Mouse (Mus musculus): Measurements from ENCODE around the gene Lrch1.

The Lrch1 gene

DNA sequence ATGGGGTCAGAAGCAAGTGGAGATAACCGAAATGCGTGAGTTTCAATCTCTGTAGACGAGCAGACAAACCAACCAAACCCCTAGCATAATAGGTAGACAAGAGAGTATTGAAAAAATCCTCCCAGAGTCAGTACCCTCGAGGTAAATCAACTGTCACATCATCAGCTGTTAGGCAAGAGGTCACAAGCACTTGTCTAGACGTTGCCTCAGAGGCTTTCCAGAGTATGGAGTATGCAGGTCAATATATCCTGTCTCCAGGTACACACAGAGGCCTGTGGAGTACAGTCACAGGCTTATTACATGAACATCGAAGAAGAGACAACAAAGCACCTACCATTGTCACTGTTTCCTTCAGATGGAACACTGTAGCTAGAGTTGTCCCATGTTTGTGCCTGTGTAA, 154.9 kb downstream of the Lrch1 start:
- no peak for DNase-seq

GRCm38 (mm10) chr14:74790535-74790934, 157.1 kb downstream of the Lrch1 start:
- DNase-seq, result no peak

- DNase-seq, result no peak
Observed at GRCm38 (mm10) chr14:74788766-74789165, 158.9 kb downstream of the Lrch1 start.

GRCm38 (mm10) chr14:74787717-74788116, 160.0 kb downstream of the Lrch1 start:
- no peak for DNase-seq

DNA sequence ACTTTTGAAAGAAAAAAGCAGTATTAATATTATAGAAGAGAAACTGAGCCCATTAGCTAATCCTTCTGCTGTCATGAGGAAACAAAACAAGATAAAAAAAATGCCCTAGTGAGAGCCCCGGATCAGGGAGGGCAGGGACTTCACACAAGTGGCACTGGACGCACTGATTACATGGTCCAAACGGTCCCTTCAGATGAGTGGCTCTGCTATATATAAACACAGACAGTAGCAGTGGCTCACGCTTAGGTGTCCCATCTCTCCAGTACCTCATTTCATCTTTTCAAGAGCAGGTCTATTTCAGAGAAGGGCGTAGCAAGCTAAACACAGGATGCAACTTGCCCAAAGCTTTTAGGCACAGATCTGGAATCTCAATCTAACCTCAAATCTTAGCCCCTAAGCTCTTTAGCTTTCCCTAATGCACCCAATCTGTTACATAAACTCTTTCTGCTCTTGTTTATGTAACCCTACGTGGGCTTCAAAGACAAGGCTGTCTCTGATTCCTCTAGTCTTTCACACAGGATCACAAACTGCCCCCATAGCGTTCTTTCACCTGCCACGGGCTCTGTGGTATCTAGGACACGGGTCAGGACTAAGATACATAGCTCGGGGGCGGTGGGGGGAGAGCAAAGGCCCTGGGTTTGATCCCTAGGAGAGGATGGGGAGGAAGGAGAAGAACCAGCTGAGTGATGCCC, 163.3 kb downstream of the Lrch1 start:
- no peak for DNase-seq

- no peak for DNase-seq
Observed at GRCm38 (mm10) chr14:74774046-74774619, 173.5 kb downstream of the Lrch1 start.

- DNase-seq, result no peak
Observed at GRCm38 (mm10) chr14:74767892-74768291, 179.8 kb downstream of the Lrch1 start.

DNA sequence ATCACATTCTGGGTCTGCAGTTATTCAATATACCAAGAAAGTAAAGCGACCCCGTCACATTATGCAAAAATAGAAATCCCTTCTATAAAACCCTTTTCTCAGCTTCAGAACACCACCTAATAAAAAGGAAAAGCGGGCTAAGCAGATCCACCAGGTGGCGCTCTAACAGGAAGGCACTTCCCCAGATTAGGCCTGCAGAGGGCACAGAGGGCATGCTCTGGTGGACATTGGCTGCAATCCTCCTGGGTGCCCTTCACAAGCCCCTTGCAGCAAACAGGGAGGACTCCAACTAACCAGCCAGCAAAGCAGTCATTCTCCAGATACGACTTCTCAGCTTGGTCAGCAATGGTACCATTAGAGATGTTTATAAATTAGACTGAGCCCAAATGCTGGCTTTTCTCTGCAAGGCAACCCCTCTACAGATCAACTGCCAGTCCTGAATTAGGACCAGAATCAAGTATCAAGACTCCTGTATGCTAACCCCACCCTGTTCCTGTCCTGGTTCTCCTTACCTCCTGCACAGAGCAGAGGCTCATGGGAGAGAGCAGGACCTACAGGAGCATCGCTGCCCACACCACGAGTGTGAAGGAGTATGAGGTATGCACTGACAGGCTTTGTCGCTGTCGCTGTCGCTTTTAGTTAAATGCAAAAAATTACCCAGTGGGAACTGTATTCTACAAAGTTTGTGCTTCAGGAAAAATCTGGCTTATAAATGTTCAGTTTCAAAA, 183.3 kb downstream of the Lrch1 start:
- peak; percentile 79 for DNase-seq

- no peak for DNase-seq
Observed at GRCm38 (mm10) chr14:74736850-74737249, 210.8 kb downstream of the Lrch1 start.

DNA sequence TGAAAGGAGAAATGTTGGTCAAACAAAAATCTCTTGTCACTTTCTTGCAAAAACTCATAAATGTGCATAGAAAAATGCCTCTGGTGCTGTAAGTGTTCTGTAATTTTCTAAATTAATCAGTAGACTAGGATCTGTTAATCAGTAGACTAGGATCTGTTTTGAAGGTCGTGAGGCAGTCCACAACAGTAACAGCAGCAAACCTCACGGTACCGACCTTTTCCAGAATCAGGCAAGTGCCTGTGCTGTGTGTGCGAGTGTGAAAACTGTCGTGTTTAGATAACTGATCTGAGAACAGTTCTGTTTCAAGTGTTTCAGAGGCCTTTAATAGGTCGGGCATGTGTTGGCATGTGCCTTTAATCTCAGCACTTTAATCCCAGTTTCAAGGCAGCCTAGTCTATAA, 212.2 kb downstream of the Lrch1 start:
- no peak for DNase-seq

- no peak for DNase-seq
Observed at GRCm38 (mm10) chr14:74733397-74733796, 214.3 kb downstream of the Lrch1 start.

DNA sequence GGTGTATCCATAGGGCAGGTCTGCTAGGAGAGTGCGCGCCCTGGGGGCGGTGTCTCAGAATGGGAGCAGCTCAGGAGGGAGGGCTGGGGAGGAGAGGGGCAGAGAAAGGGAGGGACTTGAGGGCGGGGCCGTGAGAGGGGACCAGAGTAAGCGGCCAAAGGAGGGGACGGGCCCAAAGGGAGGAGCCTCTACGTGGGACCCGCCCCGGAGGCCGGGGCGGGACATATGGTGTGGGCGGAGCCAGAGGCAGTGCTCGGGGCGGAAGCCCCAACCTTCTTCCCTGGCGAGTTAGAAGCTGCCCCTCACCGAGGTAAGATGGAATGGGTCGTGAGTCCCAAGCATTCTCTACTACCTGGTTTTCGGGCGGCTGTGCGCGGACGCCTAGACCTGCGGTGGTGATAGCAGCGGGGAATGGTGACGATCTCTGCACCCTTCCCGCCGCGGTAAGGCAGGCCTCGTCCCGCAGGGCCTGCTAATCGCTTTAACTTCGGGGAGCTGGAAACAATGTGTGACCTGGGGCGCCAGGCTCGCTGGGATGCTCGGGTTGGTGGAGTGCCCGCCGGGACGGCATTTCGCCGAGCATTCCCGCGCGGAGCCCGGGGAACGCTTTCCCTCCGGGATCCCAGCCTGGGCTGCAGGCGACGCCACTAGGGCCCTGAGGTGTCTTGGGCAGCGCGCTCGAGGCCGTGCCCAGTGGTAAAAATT, 215.4 kb downstream of the Lrch1 start, which contains the start of gene Esd:
Esd (plus strand) TSS at position 219 of the 705 bp plus-strand sequence.
- DNase-seq, result peak; percentile 81

DNA sequence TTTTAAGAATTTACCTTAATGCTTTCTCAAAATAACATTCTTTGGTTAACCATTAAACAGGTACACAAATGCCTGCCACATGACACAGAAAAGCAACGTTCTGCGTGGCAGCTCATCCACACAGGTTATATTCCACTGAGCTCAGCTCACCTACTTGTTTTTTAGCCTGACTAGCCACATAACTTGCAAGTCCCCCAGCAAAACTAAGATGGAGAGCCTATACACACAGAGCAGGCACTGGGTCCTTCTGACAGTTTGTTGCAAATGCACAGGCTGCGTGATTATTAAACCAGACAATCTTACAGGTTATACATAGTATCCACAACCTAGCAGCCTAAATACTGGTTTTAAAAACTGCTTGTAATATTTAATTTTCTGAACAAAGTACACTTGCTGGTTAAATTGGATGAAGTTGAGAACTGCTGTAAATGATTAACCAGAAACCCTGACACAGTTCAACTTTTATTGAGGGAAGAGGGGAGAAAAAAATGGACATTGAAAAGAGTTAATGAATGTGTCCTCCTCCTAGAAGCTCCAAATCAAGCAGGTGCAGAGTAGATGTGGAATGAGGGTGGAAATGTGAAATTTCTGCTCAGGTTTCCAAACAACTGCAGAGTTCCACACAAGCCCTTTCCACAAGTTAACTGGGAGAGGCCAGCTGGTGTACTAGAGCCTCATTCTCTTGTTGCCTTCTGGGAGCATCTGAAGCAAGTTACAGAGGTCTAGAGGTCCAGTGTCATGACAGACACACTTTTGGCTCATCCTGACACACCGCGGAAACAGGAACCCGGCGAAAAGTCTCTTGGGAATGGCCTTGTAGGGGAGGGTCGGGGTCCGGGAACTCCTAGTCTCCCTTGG, 216.2 kb downstream of the Lrch1 start:
- DNase-seq, result no peak

DNA sequence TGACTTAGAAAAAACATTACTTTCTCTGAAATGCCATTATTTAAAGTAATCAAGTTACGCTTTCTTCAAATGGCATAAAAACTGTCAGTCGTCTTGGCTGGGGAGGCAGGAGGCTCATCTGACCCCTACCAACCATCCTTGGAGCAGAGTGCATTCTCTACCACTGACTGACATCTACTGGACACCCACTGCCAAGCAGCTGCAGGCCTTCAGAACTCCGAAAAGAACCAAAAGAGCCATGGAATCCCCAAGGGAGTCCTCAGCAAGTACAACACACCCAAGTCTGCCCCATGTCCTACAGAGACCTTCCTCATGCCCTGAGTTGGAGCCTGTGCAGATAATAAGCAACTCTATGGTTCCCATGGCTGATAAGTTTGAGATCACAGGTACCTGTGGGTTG, 224.1 kb downstream of the Lrch1 start:
- DNase-seq, result no peak

DNA sequence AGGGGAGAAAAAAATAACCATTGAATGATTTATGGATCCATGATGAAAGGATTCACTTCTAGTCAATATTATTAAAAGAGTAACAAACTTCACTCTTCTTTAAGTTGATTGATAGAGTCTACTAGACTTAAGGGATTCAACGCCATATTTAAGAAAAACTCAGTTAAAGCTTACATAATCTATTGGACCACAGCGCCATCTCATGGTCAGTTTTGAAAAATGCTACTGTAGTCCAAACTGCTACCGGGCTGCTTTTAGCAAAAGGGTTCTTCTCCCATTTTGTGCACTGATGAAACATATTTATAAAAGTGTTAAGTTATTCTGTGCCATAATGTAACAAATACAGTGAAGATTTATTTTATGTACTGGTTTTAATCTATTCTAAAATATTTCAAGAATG, 238.6 kb downstream of the Lrch1 start:
- peak; percentile 47 for DNase-seq
